Mouse (Mus musculus) lung, postnatal 10 days (tissue): Measurements from ENCODE around the gene Ring1.
A peak's percentile ranks its signal among the peaks of the same experiment; 100 is the strongest.

Experiments
- DNase-seq: peaks from one replicate; pipeline ENCODE4 v3.0.0; 2021

The Ring1 gene

GRCm38 (mm10) chr17:33991788-33992664, 32.5 kb downstream of the Ring1 start:
- peak; percentile 79 for DNase-seq

- DNase-seq = peak; percentile 65
Observed at GRCm38 (mm10) chr17:33982136-33982535, 42.3 kb downstream of the Ring1 start.

GRCm38 (mm10) chr17:33981192-33981909, 43.1 kb downstream of the Ring1 start:
- peak; percentile 95 for DNase-seq

- DNase-seq = no peak
Observed at GRCm38 (mm10) chr17:33980181-33981035, 44.1 kb downstream of the Ring1 start.

- no peak for DNase-seq
Observed at GRCm38 (mm10) chr17:33979512-33980050, 44.9 kb downstream of the Ring1 start.

GRCm38 (mm10) chr17:33978631-33979031, 45.8 kb downstream of the Ring1 start:
- DNase-seq = peak; percentile 86

GRCm38 (mm10) chr17:33977861-33978557, 46.5 kb downstream of the Ring1 start:
- DNase-seq = no peak

GRCm38 (mm10) chr17:33973572-33973971, 50.9 kb downstream of the Ring1 start:
- no peak for DNase-seq

GRCm38 (mm10) chr17:33972691-33973090, 51.8 kb downstream of the Ring1 start:
- DNase-seq = peak; percentile 68
